Mouse (Mus musculus): Measurements from ENCODE around the gene Pbx3. TPM values are rescaled to one million over a fixed set of nuclear protein-coding genes. Genes with fewer than 3 reads are reported as not detected.

Gene Pbx3
- total RNA-seq (2023) = 1 to 10 TPM; 5.6 to 6.6 TPM

DNA sequence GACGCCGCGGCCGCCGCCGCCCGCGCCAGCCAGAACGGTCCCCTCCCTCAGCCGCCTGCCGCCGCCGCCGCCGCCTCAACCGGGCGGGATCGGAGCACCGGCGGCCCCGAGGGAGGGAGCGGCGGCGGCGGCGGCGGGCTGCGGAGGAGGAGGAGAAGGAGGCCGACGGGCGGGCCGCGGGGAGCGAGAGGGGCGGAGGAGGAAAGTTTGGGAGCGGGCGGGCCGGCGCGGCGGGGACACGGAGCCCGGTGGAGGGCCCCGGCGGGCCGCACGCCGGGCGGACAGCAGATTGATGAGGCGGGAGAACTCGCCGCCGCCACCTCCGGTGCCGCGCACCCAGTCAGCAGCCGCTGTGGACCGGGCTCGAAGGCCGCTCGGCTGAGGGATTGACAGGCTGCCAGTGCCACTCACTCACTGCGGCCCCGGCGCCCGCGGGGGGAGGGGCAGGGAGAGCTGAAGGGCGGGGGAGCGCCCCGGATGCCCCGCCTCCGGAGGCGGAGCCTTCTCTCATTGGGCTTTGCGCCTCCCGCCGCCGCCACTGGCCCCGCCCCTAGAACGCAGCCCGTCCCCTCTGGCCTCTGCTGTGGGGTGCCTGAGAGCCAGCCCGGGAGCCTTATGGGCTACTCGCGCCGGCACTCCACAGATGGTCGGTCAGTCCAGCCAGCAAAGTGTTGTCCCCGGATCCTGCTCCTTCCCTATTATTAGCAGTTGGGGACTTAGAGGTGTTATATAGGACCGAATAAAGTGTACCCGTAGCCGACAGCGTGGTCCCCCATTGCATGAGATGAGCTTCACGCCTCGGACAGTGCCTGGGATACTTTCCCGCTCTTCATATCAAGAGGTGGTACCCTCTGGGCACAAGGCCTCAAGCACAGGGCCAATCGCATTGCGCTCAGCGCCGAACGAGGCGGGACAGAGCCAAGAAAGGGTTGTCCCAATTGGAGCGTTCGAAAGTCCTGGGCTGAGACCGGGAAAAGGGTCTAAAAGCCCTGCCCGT is at the start of gene Pbx3:
Gene Pbx3, minus strand, starts transcription at position 838 of the 997 bp plus-strand sequence.

DNA sequence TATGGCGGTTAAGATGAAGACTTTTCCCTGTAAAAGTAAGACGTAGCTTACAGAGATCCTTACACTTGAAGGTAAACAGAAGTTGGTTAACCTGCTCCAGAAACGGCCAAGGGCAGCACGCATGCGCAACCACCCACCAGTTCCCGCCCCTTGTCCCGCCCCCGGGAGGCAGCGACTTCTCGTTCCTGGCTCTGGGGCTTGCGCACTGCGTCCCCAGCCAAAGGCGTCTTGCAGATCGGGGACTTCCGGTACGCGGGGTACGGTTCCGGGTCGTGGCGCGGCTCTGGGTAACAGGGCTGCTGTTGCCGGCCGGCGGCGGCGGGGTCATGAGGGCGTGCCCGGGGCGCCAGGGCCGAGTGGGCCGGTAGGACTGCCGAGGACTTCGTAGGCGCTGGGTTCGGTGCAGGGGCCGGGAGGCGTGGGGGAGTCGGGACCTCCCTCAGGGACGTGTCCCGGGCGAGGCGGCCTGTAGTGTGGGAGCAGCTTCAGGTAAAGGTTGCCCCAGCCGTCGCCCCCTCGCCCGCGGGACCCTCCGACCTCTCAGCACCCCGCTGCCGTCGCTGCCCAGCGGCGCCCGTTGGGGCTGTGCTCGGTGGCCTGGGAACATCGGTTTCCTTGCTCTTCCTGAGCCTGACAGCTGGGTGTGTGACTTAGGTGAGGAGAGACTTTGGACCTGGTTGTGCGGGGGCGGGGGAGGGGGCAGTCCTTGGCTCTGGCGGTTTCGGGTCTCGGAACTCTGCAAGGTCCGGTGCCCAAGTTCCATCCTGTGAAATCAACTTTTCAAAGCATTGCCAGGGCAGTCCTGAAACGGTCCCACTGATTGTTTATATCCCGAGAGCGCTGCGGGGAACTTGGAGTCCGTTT is 33.9 kb upstream of the Pbx3 start, which contains the start of gene Mapkap1:
Gene Mapkap1, plus strand, starts transcription at position 171 of the 864 bp plus-strand sequence.

Other genes starting within 250 kb of the Pbx3 start
- 10 to 100 TPM; 54.8 to 74.6 TPM for gene Mapkap1, start 33.6 kb upstream of the Pbx3 start, total RNA-seq (2023)

All from B cell, adult 67 days (primary cell).